Mouse (Mus musculus): ENCODE measurements around the gene Gm7102. TPM values are rescaled to one million over a fixed set of nuclear protein-coding genes. Genes with fewer than 3 reads are reported as not detected.
"Not testable (repeated sequence)": the region's sequence is repeated elsewhere in the genome, so short reads cannot be mapped to it uniquely, and the experiment has no call there.

Gm7102 gene
- 0.06 and 0.15 TPM in 2 replicates for polyA plus RNA-seq (2012; rRNA removed)

GRCm38 (mm10) chr19:61175756-61176324 is at the start of gene Gm7102:
Gene Gm7102, minus strand, starts transcription at chr19:61176309.
- no peak for DNase-seq (ENCODE audit: extremely low spot score in 1 of 2, low spot score in 1 of 2)

DNA sequence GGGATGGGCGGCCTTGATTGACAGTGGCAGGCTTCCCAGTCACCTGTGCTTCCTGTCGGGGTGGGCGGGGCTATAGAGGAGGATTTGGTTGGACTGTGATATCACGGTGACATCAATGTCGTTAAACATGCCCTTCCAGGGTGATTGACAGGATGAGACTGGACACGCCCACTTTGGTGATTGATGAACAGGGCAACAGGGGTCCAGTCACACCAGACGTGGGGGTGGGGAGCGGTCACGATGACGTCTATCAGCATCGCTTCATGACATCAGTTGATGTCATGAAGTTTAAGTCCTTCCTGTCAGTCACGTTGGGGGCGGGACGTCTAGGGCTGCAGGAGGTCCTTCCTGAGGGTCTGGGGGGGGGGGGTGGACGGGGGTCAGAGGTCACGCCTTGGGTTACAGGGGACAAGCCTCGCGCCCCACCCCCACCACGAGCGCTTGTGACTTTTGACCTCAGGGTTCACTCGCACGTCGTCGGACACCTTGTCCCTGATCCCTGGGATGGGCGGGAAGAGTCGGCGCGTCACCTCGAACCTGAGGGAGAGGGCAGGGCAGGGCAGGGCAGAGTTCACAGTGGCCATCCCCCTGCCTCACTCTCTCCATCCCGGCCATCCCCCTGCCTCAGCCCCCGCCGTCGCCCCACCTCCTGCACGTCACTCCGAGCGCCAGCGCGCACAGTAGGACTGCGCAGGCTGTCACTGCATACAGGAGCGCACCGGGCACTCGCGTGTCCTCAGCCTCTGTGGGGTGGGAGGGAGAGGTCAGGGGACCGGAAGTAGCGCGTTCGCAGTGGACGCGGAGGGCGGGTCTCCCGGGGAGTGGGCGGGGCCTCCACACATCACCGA is 48.8 kb upstream of the Gm7102 start:
- peak in 1 of 2 experiments; percentile 11 for DNase-seq (ENCODE audit: extremely low spot score in 1 of 2, low spot score in 1 of 2)

- DNase-seq (ENCODE audit: extremely low spot score in 1 of 2, low spot score in 1 of 2) = no peak
These were observed 47.7 kb upstream of the Gm7102 start for GRCm38 (mm10) chr19:61223706-61224328.

- DNase-seq (ENCODE audit: extremely low spot score in 1 of 2, low spot score in 1 of 2) = not testable (repeated sequence)
These were observed 31.4 kb upstream of the Gm7102 start for GRCm38 (mm10) chr19:61207506-61207905.

DNA sequence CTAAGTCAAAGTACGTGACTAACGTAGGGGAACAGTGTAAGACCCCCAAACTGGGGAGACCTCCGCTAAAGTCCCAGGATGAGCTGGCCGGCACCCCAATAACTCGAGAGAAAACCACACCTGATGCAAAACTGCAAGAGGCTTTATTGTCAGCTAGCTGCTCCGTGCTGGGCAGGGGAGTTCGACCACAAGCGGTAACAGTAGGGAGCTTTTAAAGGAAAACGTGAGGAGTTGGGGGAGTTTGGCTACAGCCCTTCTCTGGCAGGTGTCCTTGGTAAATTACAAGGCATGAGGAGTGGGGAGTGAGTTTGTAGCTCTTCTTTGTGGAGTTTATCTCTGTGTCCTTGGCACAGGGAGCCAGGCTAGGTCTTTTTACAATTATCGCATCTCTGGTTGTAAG is 23.7 kb upstream of the Gm7102 start:
- peak in 1 of 2 experiments; percentile 8 for DNase-seq (ENCODE audit: extremely low spot score in 1 of 2, low spot score in 1 of 2)

DNA sequence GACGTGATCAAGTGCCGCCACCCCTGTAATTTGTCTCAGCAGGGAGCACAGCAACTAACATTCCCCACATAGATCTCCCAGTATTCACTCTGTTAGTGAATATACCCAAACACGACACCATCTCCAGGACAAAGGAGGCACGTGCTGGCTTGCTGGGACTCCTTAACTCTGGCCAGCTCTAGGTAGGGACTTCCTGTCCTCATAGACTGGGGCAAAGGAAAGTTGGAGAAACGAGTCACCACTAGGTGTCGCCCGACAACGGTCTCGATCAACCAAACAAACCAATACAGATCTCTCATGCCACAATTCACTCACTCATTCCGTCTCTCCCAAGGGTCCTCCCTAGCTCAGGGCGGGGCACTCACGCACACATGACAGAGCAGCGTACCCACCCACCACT is 23.2 kb upstream of the Gm7102 start:
- DNase-seq (ENCODE audit: extremely low spot score in 1 of 2, low spot score in 1 of 2) = peak; percentile 71 to 92

DNA sequence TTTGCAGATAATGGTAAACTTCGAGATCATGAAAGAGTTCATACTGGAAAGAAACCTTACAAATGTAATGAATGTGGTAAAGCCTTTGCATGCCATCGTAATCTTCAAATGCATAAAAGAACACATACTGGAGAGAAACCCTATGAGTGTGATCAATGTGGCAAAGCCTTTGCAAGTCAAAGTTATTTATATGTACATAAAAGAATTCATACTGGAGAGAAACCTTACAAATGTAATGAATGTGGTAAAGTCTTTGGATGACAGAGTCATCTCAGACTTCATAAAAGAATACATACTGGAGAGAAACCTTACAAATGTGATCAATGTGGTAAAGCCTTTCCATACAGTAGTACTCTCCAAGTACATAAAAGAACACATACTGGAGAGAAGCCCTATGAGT is 7.5 kb upstream of the Gm7102 start, which contains the start of gene Gm6020:
Gene Gm6020, plus strand, starts transcription at position 301 of the 400 bp plus-strand sequence.
- DNase-seq (ENCODE audit: extremely low spot score in 1 of 2, low spot score in 1 of 2) = not testable (repeated sequence)

DNA sequence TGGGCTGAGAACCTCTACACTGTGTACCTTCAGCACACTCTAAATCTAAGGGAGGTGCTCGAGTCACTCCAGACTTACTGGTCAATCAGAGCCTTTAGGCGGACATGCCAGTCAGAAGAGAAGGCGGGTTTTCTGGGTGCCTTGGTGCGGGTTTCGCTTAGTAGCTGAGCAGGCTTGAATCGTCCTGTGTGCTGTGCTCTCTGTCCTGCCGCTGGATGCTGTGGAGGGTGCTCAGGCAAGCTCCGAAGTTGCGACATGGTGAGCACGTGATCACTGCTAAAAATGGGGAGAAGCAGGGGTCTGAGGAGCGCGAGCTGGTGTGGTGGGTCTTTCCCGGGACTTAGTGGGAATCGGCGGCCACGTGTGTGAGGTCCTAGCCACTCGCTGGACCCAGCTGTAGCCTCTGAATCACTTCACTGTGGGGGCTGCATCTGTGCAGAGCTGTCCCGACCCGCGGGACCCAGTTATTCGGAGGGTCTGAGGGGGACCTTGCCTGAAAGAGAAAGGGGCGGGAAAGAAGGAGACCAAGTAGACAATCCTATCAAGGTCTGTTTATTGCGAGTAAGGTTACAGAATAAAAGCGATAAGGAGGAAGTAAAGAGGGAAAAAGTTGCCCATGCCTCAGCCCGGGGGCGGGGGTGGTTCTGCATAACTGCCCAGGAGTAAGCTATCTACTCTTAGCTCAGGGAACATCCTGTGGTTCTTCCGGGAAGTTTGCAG is 24.2 kb downstream of the Gm7102 start:
- DNase-seq (ENCODE audit: extremely low spot score in 1 of 2, low spot score in 1 of 2) = no peak

DNA sequence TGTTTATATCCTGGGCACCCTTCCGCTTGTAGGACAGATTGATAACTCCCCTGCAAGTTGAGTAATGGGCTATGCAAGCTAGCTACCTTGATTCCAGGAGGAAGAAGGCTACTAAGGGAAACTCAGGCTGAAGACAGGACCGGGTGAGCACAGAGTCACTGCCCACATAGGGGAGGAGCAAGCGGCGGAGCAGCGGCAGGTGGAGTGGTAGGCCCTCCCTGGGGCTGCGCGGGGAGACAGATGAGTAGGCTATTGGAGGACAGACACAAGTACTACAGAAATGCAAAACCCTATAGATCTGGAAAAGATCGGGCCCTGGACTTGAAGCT is 24.8 kb downstream of the Gm7102 start:
- DNase-seq (ENCODE audit: extremely low spot score in 1 of 2, low spot score in 1 of 2) = no peak

GRCm38 (mm10) chr19:61141299-61141698 is 34.8 kb downstream of the Gm7102 start:
- DNase-seq (ENCODE audit: extremely low spot score in 1 of 2, low spot score in 1 of 2) = no peak

DNA sequence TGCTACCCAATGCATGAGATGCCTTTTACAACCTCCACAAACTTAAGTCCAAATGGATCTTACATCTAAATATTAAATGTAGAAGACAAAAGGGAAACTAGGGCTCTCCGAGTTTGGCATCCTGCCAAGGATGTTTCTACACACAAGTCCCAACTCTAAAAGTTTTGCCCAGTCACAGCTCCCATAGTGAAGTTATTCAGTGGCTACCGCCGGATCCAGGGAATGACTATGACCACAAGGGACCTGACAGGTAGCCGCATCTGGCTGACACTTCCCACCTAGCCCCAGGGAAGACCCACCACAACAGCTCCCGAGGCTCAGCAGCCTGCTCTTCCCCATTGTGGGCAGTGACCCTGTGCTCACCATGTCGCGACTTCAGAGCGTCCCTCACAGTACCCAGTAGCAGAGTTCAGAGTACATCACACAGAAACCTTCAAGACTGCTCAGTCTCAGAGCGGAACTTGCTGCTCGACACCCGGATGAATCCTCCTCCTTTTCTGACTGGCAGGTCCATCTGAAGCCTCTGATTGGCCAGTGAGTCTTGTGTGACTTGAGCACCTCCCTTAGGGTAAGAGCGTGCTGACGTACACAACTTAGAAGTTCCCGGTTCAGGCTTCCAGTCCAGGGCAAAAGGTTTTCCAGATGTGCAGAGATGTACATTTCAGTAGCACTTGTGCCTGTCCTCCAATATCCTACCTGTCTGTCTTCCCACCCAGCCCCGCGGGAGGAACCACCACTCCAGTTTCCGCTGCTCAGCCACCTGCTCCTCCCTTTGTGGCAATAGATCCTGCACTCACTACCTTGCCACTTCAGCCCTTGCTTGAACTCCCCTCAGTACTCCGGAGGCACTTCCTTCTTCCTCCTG is 35.5 kb downstream of the Gm7102 start, which contains the start of gene Zfp950:
Gene Zfp950, minus strand, starts transcription at position 499 of the 865 bp plus-strand sequence.
- DNase-seq (ENCODE audit: extremely low spot score in 1 of 2, low spot score in 1 of 2) = peak; percentile 86 to 93

DNA sequence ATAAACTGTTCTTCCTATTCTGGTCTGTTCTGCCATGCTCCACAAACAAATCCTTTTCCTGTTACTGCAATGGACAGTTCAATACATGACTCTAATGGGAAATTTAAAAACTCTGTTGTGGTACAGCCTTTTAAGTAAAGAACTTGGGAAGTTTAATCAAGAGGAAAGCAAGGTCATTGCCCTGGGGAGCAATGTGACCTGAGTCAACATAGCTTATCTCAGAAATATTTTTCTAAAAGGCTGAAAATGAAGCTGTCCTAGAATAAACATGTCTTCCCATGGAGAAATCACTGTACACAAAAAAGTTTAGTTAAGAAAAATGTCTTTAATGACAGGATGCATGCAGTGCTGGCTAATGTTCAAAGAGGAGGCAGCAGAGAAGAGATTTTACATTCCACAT is 37.5 kb downstream of the Gm7102 start:
- DNase-seq (ENCODE audit: extremely low spot score in 1 of 2, low spot score in 1 of 2) = no peak

GRCm38 (mm10) chr19:61131096-61131495 is 45.0 kb downstream of the Gm7102 start:
- DNase-seq (ENCODE audit: extremely low spot score in 1 of 2, low spot score in 1 of 2) = no peak

Other genes starting within 250 kb of the Gm7102 start
- gene Zfp950, start 35.5 kb downstream of the Gm7102 start, polyA plus RNA-seq (2012; rRNA removed) = 42.1 and 48.9 TPM in 2 replicates
- not detected in 2 replicates for gene Gm6020, start 7.6 kb upstream of the Gm7102 start, polyA plus RNA-seq (2012; rRNA removed)
- gene Csf2ra, start 52.1 kb upstream of the Gm7102 start, polyA plus RNA-seq (2012; rRNA removed) = 178 and 209 TPM in 2 replicates
- gene Gm21060, start 120.8 kb upstream of the Gm7102 start, polyA plus RNA-seq (2012; rRNA removed) = not detected in 2 replicates